Mouse (Mus musculus) embryo, embryonic 10.5 days (tissue): ENCODE data around the gene Helz.

ENCODE experiments used
- DNase-seq: peaks from one replicate; pipeline ENCODE4 v3.0.0-alpha.2; 2015; ENCODE audit warnings: low spot score

Helz gene

GRCm38 (mm10) chr11:107617976-107618375, 70.2 kb downstream of the Helz start:
- DNase-seq, result peak; percentile 14

GRCm38 (mm10) chr11:107624661-107625060, 76.9 kb downstream of the Helz start:
- DNase-seq, result no peak

GRCm38 (mm10) chr11:107625746-107626145, 78.0 kb downstream of the Helz start:
- DNase-seq, result no peak

- DNase-seq, result peak; percentile 82
Measured at GRCm38 (mm10) chr11:107629504-107629903, 81.8 kb downstream of the Helz start.

- no peak for DNase-seq
Measured at GRCm38 (mm10) chr11:107629951-107630350, 82.2 kb downstream of the Helz start.

GRCm38 (mm10) chr11:107631124-107631523, 83.4 kb downstream of the Helz start:
- DNase-seq, result no peak

GRCm38 (mm10) chr11:107633563-107634146, 85.9 kb downstream of the Helz start:
- no peak for DNase-seq

GRCm38 (mm10) chr11:107638137-107638536, 90.4 kb downstream of the Helz start:
- no peak for DNase-seq

- DNase-seq, result no peak
Measured at GRCm38 (mm10) chr11:107639657-107640056, 91.9 kb downstream of the Helz start.

- no peak for DNase-seq
Measured at GRCm38 (mm10) chr11:107644461-107644860, 96.7 kb downstream of the Helz start.

- DNase-seq, result no peak
Measured at GRCm38 (mm10) chr11:107647330-107647729, 99.6 kb downstream of the Helz start.

- no peak for DNase-seq
Measured at GRCm38 (mm10) chr11:107648668-107649067, 100.9 kb downstream of the Helz start.

GRCm38 (mm10) chr11:107649458-107649857, 101.7 kb downstream of the Helz start:
- DNase-seq, result no peak

GRCm38 (mm10) chr11:107650422-107651051, 102.8 kb downstream of the Helz start:
- no peak for DNase-seq

GRCm38 (mm10) chr11:107651391-107651790, 103.7 kb downstream of the Helz start:
- no peak for DNase-seq

- DNase-seq, result no peak
Measured at GRCm38 (mm10) chr11:107652137-107652536, 104.4 kb downstream of the Helz start.

- DNase-seq, result no peak
Measured at GRCm38 (mm10) chr11:107655538-107655937, 107.8 kb downstream of the Helz start.

GRCm38 (mm10) chr11:107657117-107657516, 109.4 kb downstream of the Helz start:
- DNase-seq, result no peak

GRCm38 (mm10) chr11:107660452-107660851, 112.7 kb downstream of the Helz start:
- no peak for DNase-seq

GRCm38 (mm10) chr11:107662666-107663065, 114.9 kb downstream of the Helz start:
- no peak for DNase-seq

- no peak for DNase-seq
Measured at GRCm38 (mm10) chr11:107667542-107667941, 119.8 kb downstream of the Helz start.

GRCm38 (mm10) chr11:107668223-107668622, 120.5 kb downstream of the Helz start:
- no peak for DNase-seq

- no peak for DNase-seq
Measured at GRCm38 (mm10) chr11:107668977-107669376, 121.2 kb downstream of the Helz start.

GRCm38 (mm10) chr11:107674006-107674405, 126.3 kb downstream of the Helz start:
- DNase-seq, result no peak
